Mouse (Mus musculus) monocyte, adult 59 days (primary cell): Measurements from ENCODE around the gene Gm21760. TPM values are rescaled to one million over a fixed set of nuclear protein-coding genes. Genes with fewer than 3 reads are reported as not detected.

Source experiments
- total RNA-seq, 2 experiments: library from RNA; stranded (reverse); gene quantifications; one replicate each; pipeline ENCODE4 v1.2.4; 2023

Gm21760 gene
- total RNA-seq = not detected

GRCm38 (mm10) chrY:80133479-80133878 lies at the start of gene Gm21760:
Gene Gm21760, plus strand, starts transcription at chrY:80133779.

